Comparison of ENCODE assay signal across 8 mouse cellular contexts in genomic region chrX:160598562-160599458, GRCm38 (mm10).
DNase-seq lines count a peak whose midpoint lies in the region; ATAC-seq lines count a peak whose summit lies in the region.

No protein-coding gene starts in this region.

- no peak for DNase-seq in frontal cortex, postnatal 25 days (ENCODE audit: low spot score in 2 of 2)
- peak; percentile 70 to 80 for DNase-seq in kidney, postnatal 4 days
- peak; percentile 58 for DNase-seq in neural tube, embryonic 11.5 days (ENCODE audit: low spot score)
- no peak for DNase-seq in urinary bladder, postnatal 36 days (ENCODE audit: low spot score in 2 of 2)
- DNase-seq in spleen, postnatal 4 days (ENCODE audit: low spot score in 2 of 2), result no peak

- WGBS in heart, embryonic 14.5 days, result 44% methylated on average over 3 of the region's 3 CpGs
- WGBS in neural tube, embryonic 11.5 days, result 45% methylated on average over 3 of the region's 3 CpGs

- H3K4me2 ChIP-seq in heart, embryonic 14.5 days (ENCODE audit: low read length), result no peak overlapping the region
- H3K4me2 ChIP-seq in neural tube, embryonic 11.5 days (ENCODE audit: low read depth), result no peak overlapping the region

- peak; percentile 79 for ATAC-seq in frontal cortex, adult (ENCODE audit: low TSS enrichment)
- ATAC-seq in common myeloid progenitor, adult 5-6 weeks (replicated peaks; ENCODE audit: low read depth, poor library complexity, severe bottlenecking), result peak; percentile 36; the same call in 1 of the 2 replicates
- ATAC-seq in heart, embryonic 14.5 days (ENCODE audit: insufficient number of reproducible peaks, insufficient read depth, low FRiP score, low read depth), result peak; percentile 68
- ATAC-seq in neural tube, embryonic 11.5 days (ENCODE audit: insufficient read depth, low FRiP score, low TSS enrichment), result peak; percentile 90

- H3K4me3 ChIP-seq in heart, embryonic 14.5 days (ENCODE audit: control insufficient read depth in 1 of 2, insufficient read depth in 1 of 2, low read depth in 1 of 2, low read length in 2 of 2), result no peak overlapping the region
- no peak overlapping the region for H3K4me3 ChIP-seq in neural tube, embryonic 11.5 days (ENCODE audit: low read depth, low read length)

- no peaks in the 10 kb centered on the region for H3K36me3 ChIP-seq in heart, embryonic 14.5 days (ENCODE audit: control insufficient read depth, insufficient read depth, low read length)
- no peaks in the 10 kb centered on the region for H3K36me3 ChIP-seq in neural tube, embryonic 11.5 days (ENCODE audit: control insufficient read depth, insufficient read depth, low read length)

- peak overlapping the region; percentile 75 to 77 for H3K27ac ChIP-seq in heart, embryonic 14.5 days (replicated peaks in 1 of 2; ENCODE audit: control insufficient read depth in 1 of 2, insufficient read depth in 1 of 2, low read depth in 2 of 2, low read length in 2 of 2)
- H3K27ac ChIP-seq in neural tube, embryonic 11.5 days (ENCODE audit: low read depth, low read length), result peak overlapping the region; percentile 67; the same call in 1 of the 2 replicates

- H3K4me1 ChIP-seq in heart, embryonic 14.5 days (ENCODE audit: control insufficient read depth in 2 of 2, insufficient read depth in 2 of 2, low read length in 2 of 2), result peaks cover 24 to 26% of the 10 kb centered on the region in 2 experiments; a peak in 3 of 4 replicates
- H3K4me1 ChIP-seq in neural tube, embryonic 11.5 days (ENCODE audit: control insufficient read depth, insufficient read depth, low read length), result 0 out of 2 replicates have a peak, but pooled peaks cover 7% of the 10 kb centered on the region

- H3K27me3 ChIP-seq in heart, embryonic 14.5 days (ENCODE audit: control insufficient read depth, insufficient read depth, low read length), result no peaks in the 10 kb centered on the region
- no peaks in the 10 kb centered on the region for H3K27me3 ChIP-seq in neural tube, embryonic 11.5 days (ENCODE audit: control insufficient read depth, insufficient read depth, low read length)

- no peaks in the 10 kb centered on the region for H3K9me3 ChIP-seq in heart, embryonic 14.5 days (ENCODE audit: control insufficient read depth, low read length)
- no peaks in the 10 kb centered on the region for H3K9me3 ChIP-seq in neural tube, embryonic 11.5 days (ENCODE audit: control insufficient read depth, low read length)

- H3K9ac ChIP-seq in heart, embryonic 14.5 days (ENCODE audit: low read length), result no peak overlapping the region
- no peak overlapping the region for H3K9ac ChIP-seq in neural tube, embryonic 11.5 days (ENCODE audit: low read length)

Comparison
In these comparisons a context has a peak if more than half of its experiments do, and no peak if none do; other contexts are left out.
1. ATAC-seq: peak in every context shown above with its lines; median percentile 90 in neural tube, embryonic 11.5 days; 79 in frontal cortex, adult; 68 in heart, embryonic 14.5 days; 36 in common myeloid progenitor, adult 5-6 weeks.
2. DNase-seq: peak in kidney, postnatal 4 days (2 of 2) and neural tube, embryonic 11.5 days (single experiment); none in frontal cortex, postnatal 25 days (0 of 2), urinary bladder, postnatal 36 days (0 of 2) and spleen, postnatal 4 days (0 of 2).